Mouse (Mus musculus): Measurements from ENCODE around the gene Ak5.

DNA sequence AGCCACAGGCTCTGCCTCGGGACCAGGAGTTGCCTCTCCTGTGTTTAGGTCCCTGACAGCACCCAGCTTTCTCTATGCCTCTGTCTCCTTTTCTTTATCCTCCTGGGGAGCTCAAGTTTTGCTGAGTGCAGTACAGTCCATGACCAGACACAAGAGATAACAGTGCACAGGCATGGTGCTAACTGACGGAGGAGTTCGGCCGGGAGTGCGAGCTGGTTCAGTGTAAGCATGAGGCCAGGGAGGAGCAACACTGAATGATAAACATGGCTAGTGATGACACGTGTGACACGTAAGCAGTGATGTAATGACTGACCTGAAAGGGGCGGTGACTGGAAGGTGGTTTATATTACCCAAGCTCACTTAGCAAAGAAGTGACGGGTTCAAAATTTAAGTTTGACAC is 201.3 kb downstream of the Ak5 start:
- no peak for TF ChIP-seq CTCF (conservative IDR thresholded peaks at IDR 0.05; ENCODE audit: insufficient read depth, insufficient read length, low read depth, low read length)
- no peak for TF ChIP-seq POLR2A (IDR thresholded peaks at IDR 0.05; ENCODE audit: low read depth, low read length)
